Mouse (Mus musculus) cortical plate, adult 2 months (tissue): ENCODE measurements around the gene Pes1.

Experiments
- CTCF ChIP-seq: fragments of 200-500 bp; IDR thresholded peaks from 2 replicates; pipeline ENCODE4 v1.5.1; 2011; ENCODE audit warnings: mild to moderate bottlenecking, control low read depth, low read length; ENCODE audit not compliant: insufficient read depth; ENCODE audit errors: extremely low read depth
- POLR2A ChIP-seq: fragments of 200-500 bp; IDR thresholded peaks from 2 replicates; pipeline ENCODE4 v1.6.1; 2011; ENCODE audit warnings: mild to moderate bottlenecking, low read length, control low read depth; ENCODE audit not compliant: insufficient read depth; ENCODE audit errors: extremely low read depth

GRCm38 (mm10) chr11:3983863-3984745, 20.3 kb downstream of the Pes1 start:
- TF ChIP-seq CTCF (no peak), POLR2A (no peak)
